Mouse (Mus musculus): ENCODE measurements around the gene Alg3. TPM values are rescaled to one million over a fixed set of nuclear protein-coding genes. Genes with fewer than 3 reads are reported as not detected.

The Alg3 gene
- polyA plus RNA-seq, 1 experiment: 19.6 TPM

GRCm38 (mm10) chr16:20642161-20642560 is 30.6 kb upstream of the Alg3 start:
- TF ChIP-seq CTCF (IDR thresholded peaks at IDR 0.05; ENCODE audit: extremely low read depth, insufficient read depth, insufficient read length, insufficient replicate concordance) (peak; percentile 70; the same call in 1 of the 2 replicates), POLR2A (IDR thresholded peaks at IDR 0.05; ENCODE audit: low read depth, low read length) (no peak)
- peak in 1 of 2 experiments; percentile 51 for DNase-seq (ENCODE audit: low read depth in 1 of 2, low spot score in 2 of 2)
- Histone ChIP-seq H3K27ac (ENCODE audit: insufficient read depth, low read length) (no peak overlapping the region), H3K4me1 (ENCODE audit: control insufficient read depth, insufficient read depth, insufficient read length) (no peaks in the 10 kb centered on the region), H3K4me3 (ENCODE audit: extremely low read depth, insufficient read depth, insufficient read length) (no peak overlapping the region), H3K27me3 (ENCODE audit: control insufficient read depth, insufficient read depth, low read length) (no peaks in the 10 kb centered on the region), H3K36me3 (ENCODE audit: control insufficient read depth, insufficient read depth, low read length) (no peaks in the 10 kb centered on the region)
- WGBS: 2% methylated on average over 8 of the region's 8 CpGs

GRCm38 (mm10) chr16:20638367-20638766 is 26.8 kb upstream of the Alg3 start:
- TF ChIP-seq CTCF (IDR thresholded peaks at IDR 0.05; ENCODE audit: extremely low read depth, insufficient read depth, insufficient read length, insufficient replicate concordance): no peak
- no peak for TF ChIP-seq POLR2A (IDR thresholded peaks at IDR 0.05; ENCODE audit: low read depth, low read length)

GRCm38 (mm10) chr16:20637410-20637809 is 25.9 kb upstream of the Alg3 start:
- no peaks in the 10 kb centered on the region for H3K27me3 ChIP-seq (ENCODE audit: control insufficient read depth, insufficient read depth, low read length)
- no peak overlapping the region for H3K4me3 ChIP-seq (ENCODE audit: extremely low read depth, insufficient read depth, insufficient read length)
- no peaks in the 10 kb centered on the region for H3K4me1 ChIP-seq (ENCODE audit: control insufficient read depth, insufficient read depth, insufficient read length)
- H3K27ac ChIP-seq (ENCODE audit: insufficient read depth, low read length): no peak overlapping the region
- WGBS: 86% methylated on average over 8 of the region's 8 CpGs
- DNase-seq (ENCODE audit: low read depth in 1 of 2, low spot score in 2 of 2): no peak
- no peak for TF ChIP-seq CTCF (IDR thresholded peaks at IDR 0.05; ENCODE audit: extremely low read depth, insufficient read depth, insufficient read length, insufficient replicate concordance)
- no peak for TF ChIP-seq POLR2A (IDR thresholded peaks at IDR 0.05; ENCODE audit: low read depth, low read length)
- H3K36me3 ChIP-seq (ENCODE audit: control insufficient read depth, insufficient read depth, low read length): no peaks in the 10 kb centered on the region

More at GRCm38 (mm10) chr16:20638367-20638766, 26.8 kb upstream of the Alg3 start:
- Histone ChIP-seq H3K27ac (ENCODE audit: insufficient read depth, low read length) (no peak overlapping the region), H3K4me3 (ENCODE audit: extremely low read depth, insufficient read depth, insufficient read length) (no peak overlapping the region), H3K4me1 (ENCODE audit: control insufficient read depth, insufficient read depth, insufficient read length) (no peaks in the 10 kb centered on the region), H3K36me3 (ENCODE audit: control insufficient read depth, insufficient read depth, low read length) (no peaks in the 10 kb centered on the region), H3K27me3 (ENCODE audit: control insufficient read depth, insufficient read depth, low read length) (no peaks in the 10 kb centered on the region)
- WGBS: 86% methylated on average over 8 of the region's 8 CpGs
- DNase-seq (ENCODE audit: low read depth in 1 of 2, low spot score in 2 of 2): no peak

GRCm38 (mm10) chr16:20629731-20630634 is 18.4 kb upstream of the Alg3 start, which contains the start of gene Ece2:
Gene Ece2, plus strand, starts transcription at chr16:20629828.
- Histone ChIP-seq H3K36me3 (ENCODE audit: control insufficient read depth, insufficient read depth, low read length) (no peaks in the 10 kb centered on the region), H3K27ac (ENCODE audit: insufficient read depth, low read length) (no peak within 1 kb of the TSS), H3K27me3 (ENCODE audit: control insufficient read depth, insufficient read depth, low read length) (peaks cover 6% of the 10 kb centered on the region; the same call in 1 of the 2 replicates), H3K4me3 (ENCODE audit: extremely low read depth, insufficient read depth, insufficient read length) (peak within 1 kb of the TSS; percentile 19; the same call in 1 of the 2 replicates), H3K4me1 (ENCODE audit: control insufficient read depth, insufficient read depth, insufficient read length) (0 out of 2 replicates have a peak, but pooled peaks cover 5% of the 10 kb centered on the region)
- WGBS: 12% methylated on average over 52 of the region's 54 CpGs
- no peak for TF ChIP-seq CTCF (IDR thresholded peaks at IDR 0.05; ENCODE audit: extremely low read depth, insufficient read depth, insufficient read length, insufficient replicate concordance)
- TF ChIP-seq POLR2A (IDR thresholded peaks at IDR 0.05; ENCODE audit: low read depth, low read length): no peak
- DNase-seq (ENCODE audit: low read depth in 1 of 2, low spot score in 2 of 2): no peak

GRCm38 (mm10) chr16:20628871-20629391 is 17.4 kb upstream of the Alg3 start:
- no peak for DNase-seq (ENCODE audit: low read depth in 1 of 2, low spot score in 2 of 2)
- Histone ChIP-seq H3K4me3 (ENCODE audit: extremely low read depth, insufficient read depth, insufficient read length) (no peak overlapping the region), H3K36me3 (ENCODE audit: control insufficient read depth, insufficient read depth, low read length) (no peaks in the 10 kb centered on the region), H3K27ac (ENCODE audit: insufficient read depth, low read length) (no peak overlapping the region), H3K27me3 (ENCODE audit: control insufficient read depth, insufficient read depth, low read length) (peaks cover 6% of the 10 kb centered on the region; the same call in 1 of the 2 replicates), H3K4me1 (ENCODE audit: control insufficient read depth, insufficient read depth, insufficient read length) (0 out of 2 replicates have a peak, but pooled peaks cover 5% of the 10 kb centered on the region)
- no peak for TF ChIP-seq POLR2A (IDR thresholded peaks at IDR 0.05; ENCODE audit: low read depth, low read length)
- TF ChIP-seq CTCF (IDR thresholded peaks at IDR 0.05; ENCODE audit: extremely low read depth, insufficient read depth, insufficient read length, insufficient replicate concordance): no peak
- 78% methylated on average over 11 of the region's 11 CpGs for WGBS

GRCm38 (mm10) chr16:20623211-20623610 is 11.7 kb upstream of the Alg3 start:
- H3K4me3 ChIP-seq (ENCODE audit: extremely low read depth, insufficient read depth, insufficient read length): no peak overlapping the region
- peaks cover 8% of the 10 kb centered on the region for H3K4me1 ChIP-seq (ENCODE audit: control insufficient read depth, insufficient read depth, insufficient read length)
- no peaks in the 10 kb centered on the region; the same call in 1 of the 2 replicates for H3K36me3 ChIP-seq (ENCODE audit: control insufficient read depth, insufficient read depth, low read length)
- no peak for TF ChIP-seq CTCF (IDR thresholded peaks at IDR 0.05; ENCODE audit: extremely low read depth, insufficient read depth, insufficient read length, insufficient replicate concordance)
- no peak for TF ChIP-seq POLR2A (IDR thresholded peaks at IDR 0.05; ENCODE audit: low read depth, low read length)
- 66% methylated on average over 2 of the region's 2 CpGs for WGBS
- DNase-seq (ENCODE audit: low read depth in 1 of 2, low spot score in 2 of 2): no peak
- H3K27ac ChIP-seq (ENCODE audit: insufficient read depth, low read length): no peak overlapping the region
- peaks cover 22% of the 10 kb centered on the region for H3K27me3 ChIP-seq (ENCODE audit: control insufficient read depth, insufficient read depth, low read length)

All from spleen, adult 2 months (tissue).